Mouse (Mus musculus) ovary, adult 10 weeks (tissue): Measurements from ENCODE around the gene Ccr4. TPM values are rescaled to one million over a fixed set of nuclear protein-coding genes. Genes with fewer than 3 reads are reported as not detected.

Experiments
- polyA plus RNA-seq: library from polyadenylated mRNA; stranded (reverse); fragments of 350-450 nt; fragmentation: Illumina TruSeq; extraction: RNeasy Lipid Tissue Mini Kit (QIAGEN cat#74804); gene quantifications from one replicate; pipeline ENCODE4 v1.2.3, GENCODE M21; 2014

The Ccr4 gene
- polyA plus RNA-seq = not detected

DNA sequence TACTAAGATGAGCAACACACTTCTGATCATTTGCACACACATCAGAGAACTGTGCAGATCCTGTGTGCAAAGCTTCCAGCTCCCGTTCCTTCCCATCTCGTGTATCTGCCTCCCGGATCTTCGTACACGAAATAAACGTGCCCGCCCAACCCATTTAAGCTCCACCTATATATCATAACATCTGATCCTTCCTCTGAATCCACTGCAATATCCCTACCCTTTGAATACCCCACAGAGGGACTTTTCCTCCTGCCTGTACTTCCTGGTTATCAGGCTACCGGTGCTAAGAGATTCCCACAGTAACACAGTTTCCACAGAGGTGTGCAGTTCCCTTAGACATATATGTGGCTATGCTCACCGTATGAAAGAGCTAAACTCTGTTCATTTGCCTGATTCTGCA lies at the start of gene Ccr4:
Gene Ccr4 (minus strand): TSS at position 101 of the 400 bp plus-strand sequence.

DNA sequence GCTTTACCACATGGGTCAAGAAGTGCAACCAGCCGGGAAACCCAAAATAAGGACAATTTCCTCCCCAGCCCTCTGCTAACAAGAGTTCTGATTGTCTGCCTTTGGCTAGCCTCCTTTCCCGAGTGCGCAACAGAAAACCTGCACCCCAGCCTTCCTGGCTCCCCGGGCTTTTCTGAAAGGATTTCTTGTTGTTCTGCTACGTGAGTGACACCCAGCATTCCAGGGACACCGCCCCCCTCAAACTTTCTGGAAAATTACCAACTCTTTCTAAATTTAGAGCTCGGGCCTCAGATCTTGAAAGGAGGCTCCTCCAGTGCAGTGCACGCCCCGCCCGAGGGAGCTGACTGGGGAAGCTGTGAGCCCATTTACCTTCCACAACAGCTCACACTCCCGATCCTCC lies 10.6 kb upstream of the Ccr4 start, which contains the start of gene C130032M10Rik:
Gene C130032M10Rik (plus strand): TSS at position 334 of the 400 bp plus-strand sequence.

Other genes starting within 250 kb of the Ccr4 start
- gene Bcl2a1c, start 174.8 kb downstream of the Ccr4 start, polyA plus RNA-seq = not detected
- 74.4 TPM for gene Crtap, start 114.2 kb downstream of the Ccr4 start, polyA plus RNA-seq
- gene Glb1, start 103.8 kb downstream of the Ccr4 start, polyA plus RNA-seq = 13.7 TPM
- gene Tmppe, start 103.8 kb downstream of the Ccr4 start, polyA plus RNA-seq = 1.2 TPM
- not detected for gene C130032M10Rik, start 10.8 kb upstream of the Ccr4 start, polyA plus RNA-seq
- 0.37 TPM for gene Trim71, start 59.5 kb upstream of the Ccr4 start, polyA plus RNA-seq
- 52.4 TPM for gene Cnot10, start 135.3 kb upstream of the Ccr4 start, polyA plus RNA-seq
- 48.8 TPM for gene Dync1li1, start 183.9 kb upstream of the Ccr4 start, polyA plus RNA-seq
- gene Cmtm6, start 226.2 kb upstream of the Ccr4 start, polyA plus RNA-seq = 78.2 TPM